ENCODE assay signal across 8 mouse cellular contexts in the genomic region with DNA sequence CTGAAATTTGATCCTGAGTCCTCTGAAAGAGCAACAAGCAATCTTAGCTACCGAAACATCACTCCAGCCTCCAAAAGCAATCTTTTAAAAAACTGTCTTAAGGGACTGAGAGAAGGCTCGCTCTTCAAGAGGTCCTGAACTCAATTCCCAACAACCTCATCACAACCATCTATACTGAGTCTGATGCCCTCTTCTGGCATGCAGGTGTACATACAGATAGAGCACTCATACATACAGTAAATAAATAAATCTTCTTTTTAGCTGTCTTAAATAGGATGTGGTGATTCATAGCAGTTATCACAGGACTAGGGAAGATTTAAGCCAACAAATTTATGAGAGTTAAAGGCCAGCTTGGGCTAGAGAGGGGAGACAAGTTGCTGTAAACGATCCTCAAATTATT. TPM values are rescaled to one million over a fixed set of nuclear protein-coding genes. Genes with fewer than 3 reads are reported as not detected.
A peak's percentile ranks its signal among the peaks of the same experiment; 100 is the strongest.
DNase-seq lines count a peak whose midpoint lies in the region; ATAC-seq lines count a peak whose summit lies in the region.

No protein-coding gene starts in this region.

- H3K9me3 ChIP-seq in kidney, embryonic 14.5 days (ENCODE audit: control insufficient read depth, low read length): 0 out of 2 replicates have a peak, but pooled peaks cover 3% of the 10 kb centered on the region
- no peaks in the 10 kb centered on the region for H3K9me3 ChIP-seq in forebrain, embryonic 14.5 days (replicated peaks; ENCODE audit: control insufficient read depth, low read length)

- peaks cover 9% of the 10 kb centered on the region; the same call in 1 of the 2 replicates for H3K4me1 ChIP-seq in kidney, embryonic 14.5 days (ENCODE audit: control insufficient read depth, insufficient read depth, low read length)
- peaks cover 4% of the 10 kb centered on the region for H3K4me1 ChIP-seq in forebrain, embryonic 14.5 days (ENCODE audit: control insufficient read depth, insufficient read depth, low read length)

- 45% methylated on average over 3 of the region's 3 CpGs for WGBS in kidney, embryonic 14.5 days
- WGBS in forebrain, embryonic 14.5 days: 49% methylated on average over 3 of the region's 3 CpGs

- H3K27ac ChIP-seq in kidney, embryonic 14.5 days (ENCODE audit: low read depth, low read length): no peak overlapping the region
- no peak overlapping the region for H3K27ac ChIP-seq in forebrain, embryonic 14.5 days (ENCODE audit: low read depth, low read length)

- H3K36me3 ChIP-seq in kidney, embryonic 14.5 days (ENCODE audit: control insufficient read depth, insufficient read depth, low read length): peaks cover 22% of the 10 kb centered on the region
- peaks cover 15% of the 10 kb centered on the region for H3K36me3 ChIP-seq in forebrain, embryonic 14.5 days (ENCODE audit: control insufficient read depth, insufficient read depth, low read length)

- H3K27me3 ChIP-seq in kidney, embryonic 14.5 days (ENCODE audit: control insufficient read depth, insufficient read depth, low read length): no peaks in the 10 kb centered on the region
- H3K27me3 ChIP-seq in forebrain, embryonic 14.5 days (replicated peaks; ENCODE audit: control insufficient read depth, insufficient read depth, low read length): no peaks in the 10 kb centered on the region

- H3K4me3 ChIP-seq in kidney, embryonic 14.5 days (ENCODE audit: low read length): peak overlapping the region; percentile 98
- H3K4me3 ChIP-seq in forebrain, embryonic 14.5 days (ENCODE audit: low read depth, low read length): peak overlapping the region; percentile 98

- H3K4me2 ChIP-seq in kidney, embryonic 14.5 days (replicated peaks; ENCODE audit: low read depth, low read length): peak overlapping the region; percentile 70
- peak overlapping the region; percentile 86 for H3K4me2 ChIP-seq in forebrain, embryonic 14.5 days (ENCODE audit: low read length)

- ATAC-seq in kidney, embryonic 14.5 days (ENCODE audit: low FRiP score, low TSS enrichment): no peak; the same call in 1 of the 2 replicates
- no peak for ATAC-seq in forebrain, embryonic 14.5 days
- 0 out of 2 replicates have a peak, but pooled peaks have one; percentile 27 for ATAC-seq in megakaryocyte-erythroid progenitor cell, adult 5-6 weeks (replicated peaks; ENCODE audit: low FRiP score, low TSS enrichment, poor library complexity, severe bottlenecking)

- H3K9ac ChIP-seq in kidney, embryonic 14.5 days (ENCODE audit: low read depth, low read length): peak overlapping the region; percentile 93
- peak overlapping the region; percentile 95 for H3K9ac ChIP-seq in forebrain, embryonic 14.5 days (ENCODE audit: low read length)

- no peak for DNase-seq in kidney, postnatal 10 days
- DNase-seq in MN1 (ENCODE audit: low spot score): peak; percentile 29
- peak; percentile 11 for DNase-seq in forebrain, embryonic 14.5 days (ENCODE audit: low spot score)
- no peak for DNase-seq in urinary bladder, adult 2 months (ENCODE audit: low spot score)
- DNase-seq in cerebellum, postnatal 25 days: no peak
- DNase-seq in urinary bladder, adult 18-20 months (ENCODE audit: low spot score in 2 of 2): no peak

RNA-seq across cellular contexts. Expression of gene Pdcd2l, which starts 0.8 kb away (rescaled TPM):
- polyA plus RNA-seq in kidney, embryonic 14.5 days (2014; fragmentation: Nextera tagmentation; extraction: Ambion mirVana): 65.9 and 68.7 TPM in 2 replicates
- polyA plus RNA-seq in forebrain, embryonic 14.5 days (2014; fragmentation: Nextera tagmentation; extraction: Ambion mirVana): 79.4 and 84.3 TPM in 2 replicates
- 15.2 and 18.2 TPM in 2 replicates for total RNA-seq in megakaryocyte-erythroid progenitor cell, adult 5-6 weeks (2014; fragmentation: Nextera tagmentation)
- total RNA-seq in megakaryocyte-erythroid progenitor cell, adult 5-6 weeks (2017): 27.4 and 39.7 TPM in 2 replicates
- 34.9 and 44.6 TPM in 2 replicates for polyA plus RNA-seq in urinary bladder, adult 2 months (2012; rRNA removed)

RNA-seq across cellular contexts. Expression of gene Uba2, which starts 26.2 kb away (rescaled TPM):
- 166 and 240 TPM in 2 replicates for polyA plus RNA-seq in kidney, embryonic 14.5 days (2014; fragmentation: Nextera tagmentation; extraction: Ambion mirVana)
- 199 and 213 TPM in 2 replicates for polyA plus RNA-seq in forebrain, embryonic 14.5 days (2014; fragmentation: Nextera tagmentation; extraction: Ambion mirVana)
- 180 and 188 TPM in 2 replicates for total RNA-seq in megakaryocyte-erythroid progenitor cell, adult 5-6 weeks (2014; fragmentation: Nextera tagmentation)
- total RNA-seq in megakaryocyte-erythroid progenitor cell, adult 5-6 weeks (2017): 234 and 250 TPM in 2 replicates
- 76.1 and 90.3 TPM in 2 replicates for polyA plus RNA-seq in urinary bladder, adult 2 months (2012; rRNA removed)

RNA-seq across cellular contexts. Expression of gene Gpi1, which starts 34.5 kb away (rescaled TPM):
- 229 and 366 TPM in 2 replicates for polyA plus RNA-seq in kidney, embryonic 14.5 days (2014; fragmentation: Nextera tagmentation; extraction: Ambion mirVana)
- polyA plus RNA-seq in forebrain, embryonic 14.5 days (2014; fragmentation: Nextera tagmentation; extraction: Ambion mirVana): 190 and 199 TPM in 2 replicates
- total RNA-seq in megakaryocyte-erythroid progenitor cell, adult 5-6 weeks (2014; fragmentation: Nextera tagmentation): 178 and 238 TPM in 2 replicates
- total RNA-seq in megakaryocyte-erythroid progenitor cell, adult 5-6 weeks (2017): 139 and 227 TPM in 2 replicates
- polyA plus RNA-seq in urinary bladder, adult 2 months (2012; rRNA removed): 242 and 345 TPM in 2 replicates

RNA-seq across cellular contexts. Expression of gene Gm6096, which starts 55.2 kb away (rescaled TPM):
- polyA plus RNA-seq in kidney, embryonic 14.5 days (2014; fragmentation: Nextera tagmentation; extraction: Ambion mirVana): 0.69 TPM in 1 of 2 replicates, not detected in the other
- polyA plus RNA-seq in forebrain, embryonic 14.5 days (2014; fragmentation: Nextera tagmentation; extraction: Ambion mirVana): not detected in 2 replicates
- total RNA-seq in megakaryocyte-erythroid progenitor cell, adult 5-6 weeks (2014; fragmentation: Nextera tagmentation): not detected in 2 replicates
- total RNA-seq in megakaryocyte-erythroid progenitor cell, adult 5-6 weeks (2017): not detected in 2 replicates
- not detected in 2 replicates for polyA plus RNA-seq in urinary bladder, adult 2 months (2012; rRNA removed)

Comparison
In these comparisons a context has a peak if more than half of its experiments do, and no peak if none do; other contexts are left out.
1. DNase-seq: peak in MN1 (single experiment) and forebrain, embryonic 14.5 days (single experiment); none in kidney, postnatal 10 days (single experiment), urinary bladder, adult 2 months (single experiment), cerebellum, postnatal 25 days (0 of 2) and urinary bladder, adult 18-20 months (0 of 2).